Mouse (Mus musculus): ENCODE results near the gene Lmo1. TPM values are rescaled to one million over a fixed set of nuclear protein-coding genes. Genes with fewer than 3 reads are reported as not detected.
A peak's percentile ranks its signal among the peaks of the same experiment; 100 is the strongest.

Lmo1 gene
- polyA plus RNA-seq, 1 experiment from 2014 or later, result 25.0 TPM

DNA sequence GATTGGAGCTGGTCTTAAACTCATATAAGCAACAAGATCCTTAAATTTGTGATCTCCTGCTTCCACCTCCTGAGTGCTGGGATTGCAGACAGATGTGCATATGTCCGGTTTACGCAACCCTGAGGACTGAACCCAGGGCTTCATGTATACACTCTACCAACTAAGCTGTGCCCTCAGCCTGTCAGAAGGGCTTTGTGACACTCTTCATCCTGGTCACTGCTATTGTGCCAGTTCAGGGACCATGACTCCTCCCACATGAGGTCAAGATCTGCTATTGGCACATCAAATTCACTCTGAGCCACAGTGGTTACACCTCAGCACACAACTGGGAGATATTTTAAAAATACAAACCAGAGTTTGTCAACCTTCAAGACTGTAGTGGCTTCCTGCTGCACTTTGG lies 11.0 kb upstream of the Lmo1 start:
- Histone ChIP-seq H3K27me3 (ENCODE audit: control insufficient read depth, insufficient read depth, low read length) (no peaks in the 10 kb centered on the region), H3K9me3 (ENCODE audit: control insufficient read depth, low read length) (no peaks in the 10 kb centered on the region), H3K4me1 (ENCODE audit: control insufficient read depth, insufficient read depth, low read length) (peaks cover 5% of the 10 kb centered on the region; the same call in 1 of the 2 replicates), H3K9ac (ENCODE audit: low read length) (no peak overlapping the region), H3K4me3 (ENCODE audit: low read depth, low read length) (no peak overlapping the region), H3K36me3 (ENCODE audit: control insufficient read depth, insufficient read depth, low read length) (no peaks in the 10 kb centered on the region), H3K4me2 (ENCODE audit: low read depth) (no peak overlapping the region), H3K27ac (ENCODE audit: low read depth, low read length) (no peak overlapping the region)
- whole genome bisulfite sequencing, result 82% methylated on average over 2 of the region's 2 CpGs
- ATAC-seq (ENCODE audit: insufficient read depth, low FRiP score, low TSS enrichment) (no peak), DNase-seq (ENCODE audit: low spot score) (no peak)

DNA sequence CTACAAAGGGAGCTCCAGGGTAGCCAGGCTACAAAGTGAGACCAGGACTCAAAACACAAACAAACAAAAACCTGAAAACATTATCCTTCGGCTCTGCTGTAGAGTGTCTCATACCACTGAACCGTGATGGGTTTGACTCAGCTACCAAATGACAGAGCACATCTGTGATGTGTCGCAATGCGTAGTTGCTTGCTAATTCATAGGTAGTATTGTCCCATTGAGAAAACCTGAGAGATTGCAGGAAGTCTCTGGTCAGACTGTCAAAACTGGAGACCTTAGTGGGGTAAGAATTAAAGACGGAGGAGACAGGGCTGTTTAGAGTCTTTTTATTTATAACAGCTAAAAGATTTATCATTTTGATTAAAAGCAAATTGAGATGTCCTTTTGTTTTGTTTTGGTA lies 10.6 kb upstream of the Lmo1 start:
- WGBS, result 63% methylated on average over 5 of the region's 5 CpGs
- ATAC-seq (ENCODE audit: insufficient read depth, low FRiP score, low TSS enrichment), result no peak
- H3K36me3 ChIP-seq (ENCODE audit: control insufficient read depth, insufficient read depth, low read length), result no peaks in the 10 kb centered on the region
- no peak overlapping the region for H3K4me2 ChIP-seq (ENCODE audit: low read depth)
- no peaks in the 10 kb centered on the region for H3K27me3 ChIP-seq (ENCODE audit: control insufficient read depth, insufficient read depth, low read length)
- H3K9ac ChIP-seq (ENCODE audit: low read length), result no peak overlapping the region
- H3K9me3 ChIP-seq (ENCODE audit: control insufficient read depth, low read length), result no peaks in the 10 kb centered on the region
- no peak overlapping the region for H3K27ac ChIP-seq (ENCODE audit: low read depth, low read length)
- no peak overlapping the region for H3K4me3 ChIP-seq (ENCODE audit: low read depth, low read length)
- no peak for DNase-seq (ENCODE audit: low spot score)
- H3K4me1 ChIP-seq (ENCODE audit: control insufficient read depth, insufficient read depth, low read length), result peaks cover 1% of the 10 kb centered on the region; the same call in 1 of the 2 replicates

DNA sequence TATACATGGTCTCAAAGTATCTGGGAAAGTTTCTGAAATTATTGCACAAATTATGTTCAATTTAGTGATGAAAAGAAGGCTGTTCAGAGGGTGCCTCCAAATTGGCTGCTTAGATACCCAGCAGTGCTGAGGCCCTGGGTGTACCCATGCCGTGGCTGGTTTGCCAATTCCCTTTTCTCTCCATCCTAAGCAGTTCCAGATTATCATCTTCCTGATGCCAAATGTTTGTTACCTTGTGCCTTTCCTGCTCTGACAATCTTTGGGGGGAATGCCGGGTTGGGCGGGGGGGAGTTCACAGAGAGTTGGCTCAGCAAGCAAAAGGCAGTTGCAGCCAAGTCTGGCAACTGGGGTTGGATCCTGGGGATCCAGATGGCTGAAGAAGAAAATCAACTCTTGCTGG lies 1.7 kb upstream of the Lmo1 start:
- Histone ChIP-seq H3K4me1 (ENCODE audit: control insufficient read depth, insufficient read depth, low read length) (peaks cover 14% of the 10 kb centered on the region; the same call in 1 of the 2 replicates), H3K27me3 (ENCODE audit: control insufficient read depth, insufficient read depth, low read length) (peaks cover 18% of the 10 kb centered on the region), H3K4me3 (ENCODE audit: low read depth, low read length) (no peak overlapping the region), H3K4me2 (ENCODE audit: low read depth) (no peak overlapping the region), H3K36me3 (ENCODE audit: control insufficient read depth, insufficient read depth, low read length) (no peaks in the 10 kb centered on the region), H3K9ac (ENCODE audit: low read length) (no peak overlapping the region), H3K27ac (ENCODE audit: low read depth, low read length) (no peak overlapping the region), H3K9me3 (ENCODE audit: control insufficient read depth, low read length) (no peaks in the 10 kb centered on the region)
- ATAC-seq (ENCODE audit: insufficient read depth, low FRiP score, low TSS enrichment), result no peak
- DNase-seq (ENCODE audit: low spot score), result no peak
- WGBS, result 71% methylated on average over 3 of the region's 3 CpGs

- Histone ChIP-seq H3K4me2 (ENCODE audit: low read depth) (peak overlapping the region; percentile 100), H3K9ac (ENCODE audit: low read length) (peak overlapping the region; percentile 10; the same call in 1 of the 2 replicates), H3K4me3 (ENCODE audit: low read depth, low read length) (peak overlapping the region; percentile 67), H3K36me3 (ENCODE audit: control insufficient read depth, insufficient read depth, low read length) (no peaks in the 10 kb centered on the region), H3K27me3 (ENCODE audit: control insufficient read depth, insufficient read depth, low read length) (peaks cover 18% of the 10 kb centered on the region), H3K4me1 (ENCODE audit: control insufficient read depth, insufficient read depth, low read length) (peaks cover 14% of the 10 kb centered on the region; the same call in 1 of the 2 replicates), H3K27ac (ENCODE audit: low read depth, low read length) (no peak overlapping the region), H3K9me3 (ENCODE audit: control insufficient read depth, low read length) (no peaks in the 10 kb centered on the region)
- WGBS, result 13% methylated on average over 13 of the region's 13 CpGs
- DNase-seq (ENCODE audit: low spot score) (no peak), ATAC-seq (ENCODE audit: insufficient read depth, low FRiP score, low TSS enrichment) (peak; percentile 36)
Measured at GRCm38 (mm10) chr7:109175670-109176625, 941 bp upstream of the Lmo1 start.

GRCm38 (mm10) chr7:109174337-109174948 lies 564 bp downstream of the Lmo1 start:
- DNase-seq (ENCODE audit: low spot score), result peak; percentile 56
- Histone ChIP-seq H3K4me2 (ENCODE audit: low read depth) (peak overlapping the region; percentile 100), H3K27ac (ENCODE audit: low read depth, low read length) (no peak overlapping the region), H3K36me3 (ENCODE audit: control insufficient read depth, insufficient read depth, low read length) (no peaks in the 10 kb centered on the region), H3K27me3 (ENCODE audit: control insufficient read depth, insufficient read depth, low read length) (peaks cover 18% of the 10 kb centered on the region), H3K9ac (ENCODE audit: low read length) (peak overlapping the region; percentile 81), H3K9me3 (ENCODE audit: control insufficient read depth, low read length) (no peaks in the 10 kb centered on the region), H3K4me3 (ENCODE audit: low read depth, low read length) (peak overlapping the region; percentile 67), H3K4me1 (ENCODE audit: control insufficient read depth, insufficient read depth, low read length) (peaks cover 14% of the 10 kb centered on the region; the same call in 1 of the 2 replicates)
- WGBS, result 6% methylated on average over 31 of the region's 31 CpGs
- 0 out of 2 replicates have a peak, but pooled peaks have one; percentile 11 for ATAC-seq (ENCODE audit: insufficient read depth, low FRiP score, low TSS enrichment)

GRCm38 (mm10) chr7:109171874-109172273 lies 3.1 kb downstream of the Lmo1 start:
- 42% methylated on average over 3 of the region's 3 CpGs for WGBS
- Histone ChIP-seq H3K4me1 (ENCODE audit: control insufficient read depth, insufficient read depth, low read length) (peaks cover 14% of the 10 kb centered on the region; the same call in 1 of the 2 replicates), H3K9me3 (ENCODE audit: control insufficient read depth, low read length) (no peaks in the 10 kb centered on the region), H3K36me3 (ENCODE audit: control insufficient read depth, insufficient read depth, low read length) (no peaks in the 10 kb centered on the region), H3K9ac (ENCODE audit: low read length) (no peak overlapping the region), H3K4me3 (ENCODE audit: low read depth, low read length) (no peak overlapping the region), H3K4me2 (ENCODE audit: low read depth) (no peak overlapping the region), H3K27me3 (ENCODE audit: control insufficient read depth, insufficient read depth, low read length) (peaks cover 18% of the 10 kb centered on the region), H3K27ac (ENCODE audit: low read depth, low read length) (no peak overlapping the region)
- no peak for ATAC-seq (ENCODE audit: insufficient read depth, low FRiP score, low TSS enrichment)
- no peak for DNase-seq (ENCODE audit: low spot score)

GRCm38 (mm10) chr7:109170441-109170820 lies 4.6 kb downstream of the Lmo1 start:
- DNase-seq (ENCODE audit: low spot score), result peak; percentile 93
- WGBS, result under 1% methylated on average over 17 of the region's 17 CpGs
- H3K4me3 ChIP-seq (ENCODE audit: low read depth, low read length), result peak overlapping the region; percentile 52
- H3K27me3 ChIP-seq (ENCODE audit: control insufficient read depth, insufficient read depth, low read length), result peaks cover 12% of the 10 kb centered on the region
- H3K27ac ChIP-seq (ENCODE audit: low read depth, low read length), result no peak overlapping the region; the same call in 1 of the 2 replicates
- no peaks in the 10 kb centered on the region for H3K36me3 ChIP-seq (ENCODE audit: control insufficient read depth, insufficient read depth, low read length)
- H3K9ac ChIP-seq (ENCODE audit: low read length), result peak overlapping the region; percentile 78
- H3K9me3 ChIP-seq (ENCODE audit: control insufficient read depth, low read length), result no peaks in the 10 kb centered on the region
- H3K4me1 ChIP-seq (ENCODE audit: control insufficient read depth, insufficient read depth, low read length), result peaks cover 6% of the 10 kb centered on the region; the same call in 1 of the 2 replicates
- peak; percentile 67 for ATAC-seq (ENCODE audit: insufficient read depth, low FRiP score, low TSS enrichment)
- H3K4me2 ChIP-seq (ENCODE audit: low read depth), result peak overlapping the region; percentile 90

- WGBS, result under 1% methylated on average over 72 of the region's 72 CpGs
- Histone ChIP-seq H3K4me1 (ENCODE audit: control insufficient read depth, insufficient read depth, low read length) (0 out of 2 replicates have a peak, but pooled peaks cover 4% of the 10 kb centered on the region), H3K27ac (ENCODE audit: low read depth, low read length) (peak overlapping the region; percentile 51; the same call in 1 of the 2 replicates), H3K9ac (ENCODE audit: low read length) (peak overlapping the region; percentile 78), H3K9me3 (ENCODE audit: control insufficient read depth, low read length) (no peaks in the 10 kb centered on the region), H3K27me3 (ENCODE audit: control insufficient read depth, insufficient read depth, low read length) (peaks cover 9% of the 10 kb centered on the region), H3K36me3 (ENCODE audit: control insufficient read depth, insufficient read depth, low read length) (no peaks in the 10 kb centered on the region), H3K4me3 (ENCODE audit: low read depth, low read length) (peak overlapping the region; percentile 52), H3K4me2 (ENCODE audit: low read depth) (peak overlapping the region; percentile 90)
- peak; percentile 53 for ATAC-seq (ENCODE audit: insufficient read depth, low FRiP score, low TSS enrichment)
- DNase-seq (ENCODE audit: low spot score), result peak; percentile 73
Measured at GRCm38 (mm10) chr7:109169505-109170440, 5.2 kb downstream of the Lmo1 start.
